Mouse (Mus musculus): ENCODE measurements at regions not wholly inside any gene's neighbourhood (a gene's known extent, or its start where the extent isn't known, plus 50 kb on each side); places are given as distances from the start of the nearest gene placed in this dataset.

DNA sequence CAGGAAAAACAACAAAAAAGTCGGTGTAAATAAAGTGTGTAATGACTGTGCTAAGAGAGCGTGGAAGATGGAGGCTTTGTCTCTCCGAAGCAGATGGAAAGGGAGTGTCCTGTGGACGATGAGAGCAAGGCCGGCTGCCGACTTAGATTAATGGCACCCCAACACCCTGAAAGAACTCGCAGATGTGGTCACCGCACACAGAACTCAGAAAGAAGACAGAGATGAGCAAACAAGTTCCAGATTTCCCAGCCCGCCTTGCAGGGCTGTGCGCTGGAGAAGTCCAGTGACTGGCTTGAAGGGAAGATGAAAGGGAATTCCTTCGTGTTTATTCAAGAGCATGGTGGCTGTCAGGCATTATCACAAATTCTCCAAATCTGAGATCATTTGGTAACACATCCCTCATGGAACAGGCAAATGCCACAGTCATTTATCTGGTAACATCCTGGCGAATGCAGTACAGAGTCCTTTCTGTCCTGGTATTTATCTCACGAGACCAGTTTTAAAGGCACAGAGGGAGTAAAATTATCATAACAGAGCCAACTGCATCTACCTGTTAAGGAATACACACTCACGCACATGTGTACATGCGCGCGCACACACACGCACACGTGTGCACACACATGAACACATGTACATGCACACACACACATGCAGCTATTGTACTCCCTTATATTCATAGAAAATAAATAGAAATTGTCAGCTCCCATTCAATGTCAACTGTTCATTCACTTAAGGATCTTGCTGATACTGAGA, 64.0 kb upstream of the Tgif1 start:
- Histone ChIP-seq H3K27me3 (replicated peaks; ENCODE audit: control insufficient read depth, insufficient read depth, low read length) (no peaks in the 10 kb centered on the region), H3K9me3 (replicated peaks; ENCODE audit: control insufficient read depth, low read length) (no peaks in the 10 kb centered on the region), H3K4me3 (ENCODE audit: low read depth, low read length) (no peak overlapping the region), H3K4me2 (ENCODE audit: low read length) (no peak overlapping the region), H3K36me3 (ENCODE audit: control insufficient read depth, insufficient read depth, low read length) (no peaks in the 10 kb centered on the region), H3K9ac (ENCODE audit: low read length) (no peak overlapping the region), H3K27ac (ENCODE audit: low read depth, low read length) (no peak overlapping the region), H3K4me1 (ENCODE audit: control insufficient read depth, insufficient read depth, low read length) (no peaks in the 10 kb centered on the region)
- 89% methylated on average over 19 of the region's 19 CpGs for WGBS
- ATAC-seq (no peak), DNase-seq (ENCODE audit: low spot score) (no peak)

DNA sequence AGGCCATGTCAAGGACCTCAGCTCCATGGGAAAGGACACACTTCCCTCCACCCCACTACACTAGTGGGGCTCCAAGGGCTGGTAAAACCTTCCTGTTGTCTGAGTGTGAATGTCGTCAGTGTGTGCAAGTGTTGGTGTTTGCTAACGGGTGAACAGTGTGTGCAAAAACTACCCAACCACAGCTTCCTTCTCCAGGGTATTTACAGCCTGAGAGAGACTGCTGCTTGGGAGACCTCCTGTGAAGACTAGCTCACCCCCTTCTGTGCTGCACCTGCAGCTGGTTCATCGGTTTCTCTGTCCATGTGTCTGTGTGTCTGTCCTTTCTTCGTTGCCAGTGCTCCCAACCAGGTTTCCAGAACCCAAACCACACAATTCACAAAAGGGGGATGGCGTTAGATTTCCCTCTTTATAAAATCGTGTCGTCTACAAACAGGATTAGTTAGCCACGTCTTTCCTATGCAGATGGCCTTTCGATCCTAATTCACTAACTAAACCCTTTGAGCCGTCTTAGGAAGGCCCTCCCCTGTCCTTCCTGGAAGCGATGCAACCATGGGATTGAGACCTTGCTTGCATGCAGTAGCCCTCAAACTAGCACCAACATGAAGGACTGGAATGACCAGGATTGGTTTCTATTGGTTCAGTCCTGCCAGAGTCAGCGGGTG, 62.9 kb upstream of the Tgif1 start:
- WGBS: 42% methylated on average over 12 of the region's 12 CpGs
- DNase-seq (ENCODE audit: low spot score): no peak
- no peak overlapping the region for H3K27ac ChIP-seq (ENCODE audit: low read depth, low read length)
- no peaks in the 10 kb centered on the region for H3K27me3 ChIP-seq (replicated peaks; ENCODE audit: control insufficient read depth, insufficient read depth, low read length)
- no peak overlapping the region for H3K4me3 ChIP-seq (ENCODE audit: low read depth, low read length)
- no peak for ATAC-seq
- H3K9ac ChIP-seq (ENCODE audit: low read length): no peak overlapping the region
- no peaks in the 10 kb centered on the region for H3K36me3 ChIP-seq (ENCODE audit: control insufficient read depth, insufficient read depth, low read length)
- no peaks in the 10 kb centered on the region for H3K4me1 ChIP-seq (ENCODE audit: control insufficient read depth, insufficient read depth, low read length)
- H3K9me3 ChIP-seq (replicated peaks; ENCODE audit: control insufficient read depth, low read length): no peaks in the 10 kb centered on the region
- no peak overlapping the region for H3K4me2 ChIP-seq (ENCODE audit: low read length)

DNA sequence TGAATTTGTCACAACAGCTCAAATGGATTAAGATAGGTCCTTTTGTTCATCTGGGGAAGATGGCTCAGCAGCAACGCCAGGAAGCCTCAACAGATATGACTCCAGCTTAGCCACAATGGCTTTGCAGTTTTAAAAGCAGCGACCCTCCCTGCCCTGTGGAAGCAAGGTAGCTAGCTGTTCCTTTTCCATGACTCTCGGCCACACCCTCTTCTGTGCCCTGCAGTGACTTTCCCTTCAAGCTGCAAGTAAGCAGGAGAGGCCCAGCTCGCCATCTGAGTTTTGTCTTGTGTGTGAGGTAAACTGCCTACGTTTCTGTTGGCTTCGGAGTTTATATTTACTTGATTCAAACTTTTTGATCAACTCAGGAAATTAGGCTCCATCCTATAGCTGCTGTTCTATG, 62.1 kb upstream of the Tgif1 start:
- ATAC-seq (no peak), DNase-seq (ENCODE audit: low spot score) (no peak)
- Histone ChIP-seq H3K27me3 (replicated peaks; ENCODE audit: control insufficient read depth, insufficient read depth, low read length) (no peaks in the 10 kb centered on the region), H3K27ac (ENCODE audit: low read depth, low read length) (no peak overlapping the region), H3K36me3 (ENCODE audit: control insufficient read depth, insufficient read depth, low read length) (no peaks in the 10 kb centered on the region), H3K9ac (ENCODE audit: low read length) (no peak overlapping the region), H3K4me1 (ENCODE audit: control insufficient read depth, insufficient read depth, low read length) (no peaks in the 10 kb centered on the region), H3K9me3 (replicated peaks; ENCODE audit: control insufficient read depth, low read length) (no peaks in the 10 kb centered on the region), H3K4me3 (ENCODE audit: low read depth, low read length) (no peak overlapping the region), H3K4me2 (ENCODE audit: low read length) (no peak overlapping the region)
- WGBS: 54% methylated on average over 6 of the region's 6 CpGs

DNA sequence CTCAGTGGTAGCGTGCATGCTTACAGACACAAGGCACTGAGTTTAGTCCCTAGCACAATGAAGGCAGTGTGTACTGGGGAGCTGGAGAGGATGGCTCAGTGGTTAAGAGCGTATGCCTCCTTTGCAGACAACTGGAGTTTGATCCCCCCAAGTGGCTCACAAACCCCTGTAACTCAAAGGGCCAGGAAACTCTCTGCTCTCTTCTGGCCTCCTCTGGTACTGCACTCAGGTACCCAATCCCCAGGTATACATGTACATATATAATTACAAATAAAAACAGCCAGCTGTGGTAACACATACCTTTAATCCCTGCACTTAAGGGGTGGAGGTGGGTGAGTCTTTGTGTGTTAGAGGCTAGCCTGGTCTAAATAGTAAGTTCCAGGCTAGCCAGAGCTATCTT, 56.9 kb upstream of the Tgif1 start:
- DNase-seq (ENCODE audit: low spot score): no peak
- no peaks in the 10 kb centered on the region for H3K27me3 ChIP-seq (replicated peaks; ENCODE audit: control insufficient read depth, insufficient read depth, low read length)
- WGBS: 72% methylated on average over 2 of the region's 2 CpGs
- H3K4me3 ChIP-seq (ENCODE audit: low read depth, low read length): no peak overlapping the region
- ATAC-seq: no peak
- no peaks in the 10 kb centered on the region for H3K9me3 ChIP-seq (replicated peaks; ENCODE audit: control insufficient read depth, low read length)
- no peaks in the 10 kb centered on the region for H3K36me3 ChIP-seq (ENCODE audit: control insufficient read depth, insufficient read depth, low read length)
- no peaks in the 10 kb centered on the region for H3K4me1 ChIP-seq (ENCODE audit: control insufficient read depth, insufficient read depth, low read length)
- H3K4me2 ChIP-seq (ENCODE audit: low read length): no peak overlapping the region
- no peak overlapping the region for H3K9ac ChIP-seq (ENCODE audit: low read length)
- H3K27ac ChIP-seq (ENCODE audit: low read depth, low read length): no peak overlapping the region

DNA sequence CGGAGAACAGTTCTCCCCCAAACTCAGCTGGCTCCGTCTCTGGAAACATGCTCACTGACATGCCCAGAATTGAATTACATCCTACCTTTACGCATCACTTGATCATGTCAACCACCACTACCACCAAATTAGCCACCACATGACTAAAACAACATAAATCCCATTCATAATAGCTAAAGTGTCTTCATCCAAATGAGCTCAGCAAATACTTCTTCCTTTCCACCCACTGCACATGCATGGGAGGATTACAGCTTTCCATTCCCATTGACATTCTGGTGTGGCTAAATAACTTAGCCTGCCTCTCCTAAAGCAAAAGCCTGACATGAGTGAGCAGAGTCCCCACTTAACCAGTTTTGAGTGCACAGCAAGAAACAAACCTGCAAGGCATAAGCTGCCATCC, 56.2 kb upstream of the Tgif1 start:
- Histone ChIP-seq H3K27me3 (replicated peaks; ENCODE audit: control insufficient read depth, insufficient read depth, low read length) (no peaks in the 10 kb centered on the region), H3K4me3 (ENCODE audit: low read depth, low read length) (no peak overlapping the region), H3K9me3 (replicated peaks; ENCODE audit: control insufficient read depth, low read length) (no peaks in the 10 kb centered on the region), H3K4me2 (ENCODE audit: low read length) (no peak overlapping the region), H3K27ac (ENCODE audit: low read depth, low read length) (no peak overlapping the region), H3K9ac (ENCODE audit: low read length) (no peak overlapping the region), H3K4me1 (ENCODE audit: control insufficient read depth, insufficient read depth, low read length) (no peaks in the 10 kb centered on the region), H3K36me3 (ENCODE audit: control insufficient read depth, insufficient read depth, low read length) (no peaks in the 10 kb centered on the region)
- 47% methylated on average over 3 of the region's 3 CpGs for WGBS
- ATAC-seq (no peak), DNase-seq (ENCODE audit: low spot score) (no peak)

DNA sequence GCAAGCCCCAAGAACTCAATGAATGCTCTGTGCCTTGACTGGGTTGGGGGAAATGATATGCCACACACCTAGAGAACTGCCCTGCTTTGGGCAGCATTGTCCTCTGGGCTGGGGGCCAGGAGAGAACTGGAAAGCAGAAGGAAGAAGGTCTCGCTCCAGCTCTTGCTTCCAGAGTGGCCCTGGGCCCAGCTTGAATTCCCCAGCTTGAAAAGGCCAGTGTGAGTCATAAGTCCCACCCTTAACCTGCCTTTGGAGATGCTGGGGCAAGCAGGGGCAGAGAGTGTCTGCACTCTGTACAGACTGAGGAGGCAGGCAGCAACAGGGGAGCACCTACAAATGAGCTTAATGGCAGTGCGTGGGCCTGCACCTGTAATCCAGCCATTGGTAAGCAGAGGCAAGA, 55.0 kb upstream of the Tgif1 start:
- Histone ChIP-seq H3K4me2 (ENCODE audit: low read length) (no peak overlapping the region), H3K4me3 (ENCODE audit: low read depth, low read length) (no peak overlapping the region), H3K27ac (ENCODE audit: low read depth, low read length) (no peak overlapping the region), H3K4me1 (ENCODE audit: control insufficient read depth, insufficient read depth, low read length) (no peaks in the 10 kb centered on the region), H3K9ac (ENCODE audit: low read length) (no peak overlapping the region), H3K9me3 (replicated peaks; ENCODE audit: control insufficient read depth, low read length) (no peaks in the 10 kb centered on the region), H3K27me3 (replicated peaks; ENCODE audit: control insufficient read depth, insufficient read depth, low read length) (no peaks in the 10 kb centered on the region), H3K36me3 (ENCODE audit: control insufficient read depth, insufficient read depth, low read length) (no peaks in the 10 kb centered on the region)
- DNase-seq (ENCODE audit: low spot score) (no peak), ATAC-seq (no peak)
- 77% methylated on average over 2 of the region's 2 CpGs for WGBS
